Mouse (Mus musculus) embryonic facial prominence, embryonic 13.5 days (tissue): ENCODE measurements around the gene Enah. TPM values are rescaled to one million over a fixed set of nuclear protein-coding genes. Genes with fewer than 3 reads are reported as not detected.
A peak's percentile ranks its signal among the peaks of the same experiment; 100 is the strongest.

Experiments used
- ATAC-seq: fragments of 200-750 bp; cut with Nextera tagmentation; 2 replicates; pipeline ENCODE4 v1.8.0; 2017; ENCODE audit warnings: low read depth; ENCODE audit not compliant: insufficient number of reproducible peaks, insufficient read depth, low FRiP score, low TSS enrichment
- H3K27ac ChIP-seq: fragments of 300-500 bp; sonication (generic); 2 replicates; pipeline ENCODE4 v1.5.1; 2015; ENCODE audit warnings: moderate library complexity, mild to moderate bottlenecking, inconsistent platforms
- H3K27me3 ChIP-seq: fragments of 300-500 bp; sonication (generic); 2 replicates; pipeline ENCODE4 v1.6.1; 2015; ENCODE audit warnings: mild to moderate bottlenecking, inconsistent platforms
- H3K36me3 ChIP-seq: fragments of 300-500 bp; sonication (generic); 2 replicates; pipeline ENCODE4 v1.6.1; 2015; ENCODE audit warnings: mild to moderate bottlenecking, inconsistent platforms
- H3K4me1 ChIP-seq: fragments of 300-500 bp; sonication (generic); 2 replicates; pipeline ENCODE4 v1.6.1; 2015; ENCODE audit warnings: inconsistent platforms
- H3K4me2 ChIP-seq: fragments of 300-500 bp; sonication (generic); 2 replicates; pipeline ENCODE4 v1.6.1; 2015; ENCODE audit warnings: moderate library complexity, mild to moderate bottlenecking, inconsistent platforms
- H3K4me3 ChIP-seq: fragments of 300-500 bp; sonication (generic); 2 replicates; pipeline ENCODE4 v1.5.1; 2015; ENCODE audit warnings: mild to moderate bottlenecking, inconsistent platforms
- H3K9ac ChIP-seq: fragments of 300-500 bp; sonication (generic); 2 replicates; pipeline ENCODE4 v1.6.1; 2015; ENCODE audit warnings: mild to moderate bottlenecking, inconsistent platforms
- H3K9me3 ChIP-seq: fragments of 300-500 bp; sonication (generic); 2 replicates; pipeline ENCODE4 v1.6.1; 2016; ENCODE audit warnings: inconsistent platforms
- WGBS: fragments of 180-500 bp; shearing (Covaris S2); methylation state at CpG from one replicate; pipeline ENCODE4 v1.1.7; 2015; ENCODE audit warnings: mixed read lengths; 5-methylcytosine and 5-hydroxymethylcytosine counted together
- polyA plus RNA-seq: library from polyadenylated mRNA; unstranded; fragments of >200 nt; fragmentation: Nextera tagmentation; extraction: Ambion mirVana; gene quantifications from 2 replicates; pipeline ENCODE4 v1.2.1, GENCODE M21; 2015

Enah gene
- polyA plus RNA-seq, 1 experiment from 2014 or later: 28.0 TPM

DNA sequence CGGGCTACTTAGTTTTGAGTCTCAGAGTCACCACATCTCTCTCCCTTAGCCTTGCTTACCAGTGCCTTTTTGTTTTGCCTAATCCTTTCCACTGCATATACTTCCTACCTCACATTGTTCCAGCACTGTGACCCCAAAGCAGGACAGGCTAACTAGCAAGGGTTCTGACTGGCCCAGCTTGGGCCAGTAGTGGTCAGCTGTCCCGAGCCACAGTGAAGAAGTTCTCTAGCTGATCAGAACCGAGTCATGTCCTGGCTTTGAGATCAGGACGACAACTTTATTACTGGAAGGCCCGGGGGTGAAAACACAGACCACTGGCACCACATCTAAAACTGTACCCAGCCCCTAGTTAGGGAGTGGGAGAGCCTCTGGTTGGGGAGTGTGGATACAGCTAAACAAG, 7.0 kb upstream of the Enah start:
- H3K4me3 ChIP-seq: no peak overlapping the region
- H3K27ac ChIP-seq: peak overlapping the region; percentile 76; the same call in 1 of the 2 replicates
- WGBS: 80% methylated on average over 5 of the region's 5 CpGs

GRCm38 (mm10) chr1:182026120-182026519, 6.3 kb upstream of the Enah start:
- no peak for ATAC-seq
- no peak overlapping the region for H3K9ac ChIP-seq
- H3K27me3 ChIP-seq: no peaks in the 10 kb centered on the region
- H3K9me3 ChIP-seq: no peaks in the 10 kb centered on the region
- no peak overlapping the region for H3K27ac ChIP-seq
- peaks cover 41% of the 10 kb centered on the region for H3K4me1 ChIP-seq
- no peak overlapping the region for H3K4me2 ChIP-seq
- no peaks in the 10 kb centered on the region for H3K36me3 ChIP-seq
- WGBS: 60% methylated on average over 7 of the region's 7 CpGs
- no peak overlapping the region for H3K4me3 ChIP-seq

More for the DNA sequence above, 7.0 kb upstream of the Enah start:
- peaks cover 34% of the 10 kb centered on the region for H3K4me1 ChIP-seq
- no peak overlapping the region for H3K4me2 ChIP-seq
- no peaks in the 10 kb centered on the region for H3K36me3 ChIP-seq
- H3K27me3 ChIP-seq: no peaks in the 10 kb centered on the region
- no peak overlapping the region for H3K9ac ChIP-seq
- no peaks in the 10 kb centered on the region for H3K9me3 ChIP-seq
- no peak for ATAC-seq

- H3K27ac ChIP-seq: no peak overlapping the region
- WGBS: 82% methylated on average over 6 of the region's 6 CpGs
- ATAC-seq: no peak
Measured at GRCm38 (mm10) chr1:182021691-182022299, 2.0 kb upstream of the Enah start.

DNA sequence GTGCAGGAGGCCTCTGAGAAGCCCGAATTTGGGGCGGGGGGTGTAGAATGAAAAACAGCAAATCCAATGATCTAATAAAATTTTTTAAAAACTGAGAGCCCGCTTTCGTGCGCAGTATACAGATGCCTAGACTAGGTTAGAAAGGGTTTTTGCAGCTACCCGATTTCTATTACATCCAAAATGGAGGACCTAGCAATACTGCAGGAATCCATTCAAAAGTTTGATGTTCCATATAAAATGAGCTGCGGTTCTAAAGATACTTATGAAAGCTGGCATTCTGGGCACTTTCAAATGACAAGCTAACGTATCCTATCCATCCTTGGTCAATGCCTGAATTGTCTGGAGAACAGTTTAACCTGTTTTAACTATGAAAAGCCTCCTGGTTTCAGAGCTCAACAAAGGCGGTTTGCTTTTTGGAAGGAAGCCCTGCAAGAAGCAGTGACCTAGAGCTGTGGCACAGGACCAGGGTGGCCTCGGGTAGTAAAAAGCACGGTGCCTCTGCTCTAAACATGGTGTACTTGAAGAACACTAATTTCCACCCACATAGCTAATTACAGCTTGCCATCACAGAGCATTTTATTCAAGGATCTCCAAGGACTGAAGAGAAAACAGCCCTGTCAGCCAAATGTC, 1.2 kb upstream of the Enah start:
- Histone ChIP-seq H3K4me3 (peak overlapping the region; percentile 84), H3K27me3 (no peaks in the 10 kb centered on the region), H3K4me2 (peak overlapping the region; percentile 78), H3K36me3 (no peaks in the 10 kb centered on the region; the same call in 1 of the 2 replicates), H3K9ac (peak overlapping the region; percentile 94), H3K9me3 (no peaks in the 10 kb centered on the region), H3K4me1 (peaks cover 27% of the 10 kb centered on the region), H3K27ac (peak overlapping the region; percentile 97)
- ATAC-seq: no peak
- WGBS: 15% methylated on average over 11 of the region's 11 CpGs

More at GRCm38 (mm10) chr1:182021691-182022299, 2.0 kb upstream of the Enah start:
- Histone ChIP-seq H3K36me3 (no peaks in the 10 kb centered on the region), H3K9me3 (no peaks in the 10 kb centered on the region), H3K4me2 (no peak overlapping the region), H3K9ac (no peak overlapping the region), H3K27me3 (no peaks in the 10 kb centered on the region), H3K4me3 (no peak overlapping the region), H3K4me1 (peaks cover 35% of the 10 kb centered on the region)

- peak overlapping the region; percentile 94 for H3K9ac ChIP-seq
- H3K9me3 ChIP-seq: no peaks in the 10 kb centered on the region
- H3K4me1 ChIP-seq: peaks cover 24% of the 10 kb centered on the region
- H3K36me3 ChIP-seq: peaks cover 4% of the 10 kb centered on the region
- WGBS: 0% methylated on average over 44 of the region's 104 CpGs
- ATAC-seq: peak; percentile 35; the same call in 1 of the 2 replicates
- H3K4me3 ChIP-seq: peak overlapping the region; percentile 84
- H3K27me3 ChIP-seq: no peaks in the 10 kb centered on the region
- peak overlapping the region; percentile 97 for H3K27ac ChIP-seq
- peak overlapping the region; percentile 78 for H3K4me2 ChIP-seq
Measured at GRCm38 (mm10) chr1:182019266-182019925, 394 bp downstream of the Enah start.

DNA sequence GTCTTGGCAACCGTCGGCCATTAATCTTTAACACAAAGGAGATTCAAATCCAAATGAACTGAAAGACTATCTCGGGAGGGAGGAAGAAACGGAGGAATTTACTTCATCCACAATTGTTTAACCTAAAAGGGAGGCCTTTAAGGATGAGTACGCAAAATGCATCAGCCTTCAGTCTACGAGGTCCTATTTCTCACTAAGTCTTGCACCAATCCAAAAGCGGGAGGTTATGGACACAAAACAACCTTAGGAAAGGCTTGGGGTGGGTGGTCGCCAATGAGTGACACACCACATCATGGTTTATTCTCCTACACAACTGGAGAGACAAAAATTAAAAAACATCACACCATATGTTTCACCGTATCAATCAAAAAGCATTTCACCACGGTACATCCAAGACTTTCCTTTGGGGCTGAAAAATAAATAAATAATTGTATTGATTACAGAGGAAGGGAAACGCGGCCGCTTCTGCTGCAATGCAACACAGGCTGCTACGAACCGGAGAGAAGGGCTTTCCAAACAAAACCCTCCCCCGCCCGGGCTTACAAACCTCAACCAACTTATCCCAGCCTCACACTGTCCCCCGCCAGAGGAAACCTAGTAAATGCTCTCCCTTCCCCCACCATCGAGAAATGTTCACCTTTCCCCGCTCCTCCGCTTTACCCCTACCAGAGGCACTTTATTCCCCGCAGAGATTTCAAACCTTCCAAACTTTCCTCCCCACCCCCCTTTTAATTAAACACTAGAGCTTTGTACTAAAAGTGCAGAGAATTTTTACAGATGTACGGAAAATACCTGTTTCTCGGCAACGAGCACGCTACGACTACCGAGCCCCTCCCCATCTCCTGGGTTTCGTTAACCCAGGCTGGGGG, 1.2 kb downstream of the Enah start:
- Histone ChIP-seq H3K4me1 (peaks cover 24% of the 10 kb centered on the region), H3K9ac (peak overlapping the region; percentile 94), H3K27me3 (no peaks in the 10 kb centered on the region), H3K27ac (peak overlapping the region; percentile 97), H3K4me3 (peak overlapping the region; percentile 84), H3K9me3 (no peaks in the 10 kb centered on the region), H3K36me3 (peaks cover 6% of the 10 kb centered on the region), H3K4me2 (peak overlapping the region; percentile 78)
- WGBS: under 1% methylated on average over 29 of the region's 29 CpGs
- no peak for ATAC-seq

GRCm38 (mm10) chr1:182005831-182006230, 14.0 kb downstream of the Enah start:
- no peak overlapping the region for H3K4me3 ChIP-seq
- ATAC-seq: no peak
- no peak overlapping the region for H3K4me2 ChIP-seq
- H3K36me3 ChIP-seq: peaks cover 12% of the 10 kb centered on the region
- H3K27me3 ChIP-seq: no peaks in the 10 kb centered on the region
- peaks cover 2% of the 10 kb centered on the region; the same call in 1 of the 2 replicates for H3K4me1 ChIP-seq
- 76% methylated on average over 1 of the region's 1 CpGs for WGBS
- H3K9ac ChIP-seq: no peak overlapping the region
- no peaks in the 10 kb centered on the region for H3K9me3 ChIP-seq
- H3K27ac ChIP-seq: no peak overlapping the region

GRCm38 (mm10) chr1:181998673-181999072, 21.1 kb downstream of the Enah start:
- peaks cover 54% of the 10 kb centered on the region for H3K4me1 ChIP-seq
- no peak overlapping the region for H3K27ac ChIP-seq
- no peak overlapping the region for H3K4me2 ChIP-seq
- WGBS: 13% methylated on average over 4 of the region's 4 CpGs
- H3K27me3 ChIP-seq: no peaks in the 10 kb centered on the region
- H3K9ac ChIP-seq: no peak overlapping the region
- H3K36me3 ChIP-seq: no peaks in the 10 kb centered on the region
- no peak for ATAC-seq
- no peaks in the 10 kb centered on the region for H3K9me3 ChIP-seq
- no peak overlapping the region for H3K4me3 ChIP-seq

DNA sequence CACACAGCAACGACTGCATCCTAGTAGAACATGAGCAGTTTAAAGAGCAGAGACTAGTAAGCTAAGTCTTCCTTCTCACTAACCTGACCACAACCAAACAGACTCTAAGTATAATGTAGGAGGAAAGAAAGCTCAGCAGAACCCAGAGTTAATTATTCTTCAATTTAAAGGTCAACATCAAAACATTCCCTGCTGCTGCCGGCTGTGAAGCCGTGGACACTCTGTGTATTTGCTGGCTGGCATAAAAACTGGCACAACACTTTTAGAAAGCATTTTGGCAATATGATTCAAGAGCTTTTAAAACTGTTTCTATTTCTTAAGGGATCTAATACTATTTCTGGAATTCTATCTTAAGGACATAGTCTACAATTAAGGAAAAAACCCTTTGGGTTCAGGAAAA, 22.0 kb downstream of the Enah start:
- Histone ChIP-seq H3K4me3 (no peak overlapping the region), H3K36me3 (no peaks in the 10 kb centered on the region), H3K4me1 (peaks cover 63% of the 10 kb centered on the region), H3K9ac (no peak overlapping the region), H3K27ac (no peak overlapping the region), H3K27me3 (no peaks in the 10 kb centered on the region), H3K9me3 (no peaks in the 10 kb centered on the region), H3K4me2 (no peak overlapping the region)
- WGBS: 66% methylated on average over 3 of the region's 3 CpGs
- ATAC-seq: no peak

DNA sequence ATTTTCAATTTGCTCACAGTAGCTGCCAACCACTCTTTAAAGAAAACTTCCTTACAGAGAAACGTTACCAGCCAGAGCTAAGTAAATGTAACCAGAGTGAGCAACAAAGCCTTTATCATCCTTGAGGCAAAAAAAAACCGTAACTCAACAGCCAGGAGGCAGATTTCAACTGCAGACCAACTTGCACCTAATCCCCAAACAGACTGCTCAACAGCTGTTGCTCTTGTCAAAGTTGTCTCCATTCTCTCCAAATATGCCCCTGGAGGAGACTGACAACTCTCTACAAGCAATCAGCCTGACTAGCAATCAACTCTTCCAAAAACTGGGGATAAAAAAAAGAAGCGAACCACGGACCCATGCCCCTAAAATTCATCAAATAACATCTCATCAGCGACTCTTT, 26.2 kb downstream of the Enah start:
- Histone ChIP-seq H3K27me3 (no peaks in the 10 kb centered on the region), H3K9ac (no peak overlapping the region), H3K4me1 (peaks cover 56% of the 10 kb centered on the region), H3K27ac (no peak overlapping the region), H3K4me2 (no peak overlapping the region), H3K36me3 (no peaks in the 10 kb centered on the region), H3K9me3 (no peaks in the 10 kb centered on the region), H3K4me3 (no peak overlapping the region)
- ATAC-seq: no peak
- 43% methylated on average over 5 of the region's 5 CpGs for WGBS

GRCm38 (mm10) chr1:181988367-181988766, 31.4 kb downstream of the Enah start:
- Histone ChIP-seq H3K9me3 (no peaks in the 10 kb centered on the region), H3K27ac (no peak overlapping the region), H3K36me3 (peaks cover 6% of the 10 kb centered on the region; the same call in 1 of the 2 replicates), H3K4me3 (no peak overlapping the region), H3K9ac (no peak overlapping the region), H3K27me3 (no peaks in the 10 kb centered on the region), H3K4me2 (no peak overlapping the region), H3K4me1 (peaks cover 20% of the 10 kb centered on the region)
- ATAC-seq: no peak
- WGBS: 53% methylated on average over 2 of the region's 2 CpGs
